32 mouse cellular contexts compared by ENCODE assay signal in genomic region chr2:153899111-153899510, GRCm38 (mm10). TPM values are rescaled to one million over a fixed set of nuclear protein-coding genes. Genes with fewer than 3 reads are reported as not detected.
DNase-seq lines count a peak whose midpoint lies in the region.
"Had no signal": no experiment of that assay in that cellular context is flagged by ENCODE, and none has a peak within 500 bp of the region (broad histone marks: within the 10 kb centered on the region; RNA-seq: fewer than 3 reads in every experiment).

No protein-coding gene starts in this region.

- peak; percentile 29 for DNase-seq in brain, adult 2 months (ENCODE audit: low read depth, low spot score)
- DNase-seq in cerebellum, adult 11 months = peak; percentile 41
- DNase-seq in cerebellum, adult 8-10 months = peak; percentile 36
- peak; percentile 67 to 81 for DNase-seq in cerebellum, postnatal 10 days
- DNase-seq in urinary bladder, adult 2 months (ENCODE audit: low spot score) = no peak
- DNase-seq in adrenal gland, adult 18-20 months (ENCODE audit: low spot score in 2 of 2) = no peak
- no peak for DNase-seq in kidney, adult 18-20 months
- DNase-seq in lung, postnatal 10 days = no peak
- DNase-seq: adrenal gland, postnatal 10 days; gastrocnemius, postnatal 25 days; heart, adult 18-20 months; heart, postnatal 10 days; heart, postnatal 36 days; kidney, adult 2 months had no signal

RNA-seq across cellular contexts. Expression of gene Bpifb6, which starts 1.1 kb away (rescaled TPM):
- 0.07 TPM in 1 of 2 replicates, not detected in the other for polyA plus RNA-seq in urinary bladder, adult 2 months (2012; rRNA removed)
- 1 to 10 TPM in 1 of 2 experiments, not detected in 1; 8.5 TPM for total RNA-seq in adrenal gland, adult 18-20 months (2021)
- total RNA-seq: common myeloid progenitor, adult 5-6 weeks; gastrocnemius, adult 8-10 months; gastrocnemius, postnatal 25 days; heart, adult 18-20 months; heart, postnatal 10 days; heart, postnatal 36 days; MEL had no signal
- polyA plus RNA-seq: C2C12; CD4-positive, CD25-positive, alpha-beta regulatory T cell, adult 4 months; embryonic facial prominence, embryonic 13.5 days; erythroblast, embryonic 14.5 days; forebrain, embryonic 12.5 days; forebrain, embryonic 15.5 days; heart, embryonic 12.5 days; heart, embryonic 15.5 days; hindbrain, embryonic 10.5 days; hindbrain, embryonic 13.5 days; hindbrain, embryonic 16.5 days; intestine, embryonic 15.5 days had no signal

RNA-seq across cellular contexts. Expression of gene Bpifb3, which starts 18.9 kb away (rescaled TPM):
- not detected in 2 replicates for polyA plus RNA-seq in urinary bladder, adult 2 months (2012; rRNA removed)
- total RNA-seq in adrenal gland, adult 18-20 months (2021) = not detected
- total RNA-seq: adrenal gland, postnatal 10 days; adrenal gland, postnatal 4 days; common myeloid progenitor, adult 5-6 weeks; gastrocnemius, adult 8-10 months; gastrocnemius, postnatal 25 days; heart, adult 18-20 months; heart, postnatal 10 days; heart, postnatal 36 days; MEL had no signal
- polyA plus RNA-seq: C2C12; CD4-positive, CD25-positive, alpha-beta regulatory T cell, adult 4 months; embryonic facial prominence, embryonic 13.5 days; erythroblast, embryonic 14.5 days; forebrain, embryonic 12.5 days; forebrain, embryonic 15.5 days; heart, embryonic 12.5 days; heart, embryonic 15.5 days; hindbrain, embryonic 10.5 days; intestine, embryonic 15.5 days; kidney, adult 2 months had no signal

RNA-seq across cellular contexts. Expression of gene Bpifb2, which starts 24.3 kb away (rescaled TPM):
- polyA plus RNA-seq in urinary bladder, adult 2 months (2012; rRNA removed) = not detected in 2 replicates
- total RNA-seq in adrenal gland, adult 18-20 months (2021) = under 1 TPM in 1 of 2 experiments, not detected in 1; 0.17 TPM
- total RNA-seq: common myeloid progenitor, adult 5-6 weeks; gastrocnemius, adult 8-10 months; gastrocnemius, postnatal 25 days; heart, adult 18-20 months; heart, postnatal 10 days; heart, postnatal 36 days; MEL had no signal
- polyA plus RNA-seq: brain, embryonic 14.5 days; C2C12; CD4-positive, CD25-positive, alpha-beta regulatory T cell, adult 4 months; embryonic facial prominence, embryonic 13.5 days; erythroblast, embryonic 14.5 days; forebrain, embryonic 12.5 days; forebrain, embryonic 15.5 days; heart, embryonic 12.5 days; heart, embryonic 15.5 days; hindbrain, embryonic 10.5 days; hindbrain, embryonic 13.5 days; intestine, embryonic 15.5 days; kidney, adult 2 months had no signal

RNA-seq across cellular contexts. Expression of gene Sun5, which starts 28.2 kb away (rescaled TPM):
- not detected in 2 replicates for polyA plus RNA-seq in urinary bladder, adult 2 months (2012; rRNA removed)
- not detected for total RNA-seq in adrenal gland, adult 18-20 months (2021)
- total RNA-seq: adrenal gland, postnatal 10 days; adrenal gland, postnatal 4 days; common myeloid progenitor, adult 5-6 weeks; gastrocnemius, adult 8-10 months; gastrocnemius, postnatal 25 days; heart, adult 18-20 months; heart, postnatal 10 days; heart, postnatal 36 days; MEL had no signal
- polyA plus RNA-seq: brain, embryonic 14.5 days; C2C12; CD4-positive, CD25-positive, alpha-beta regulatory T cell, adult 4 months; embryonic facial prominence, embryonic 13.5 days; erythroblast, embryonic 14.5 days; forebrain, embryonic 12.5 days; forebrain, embryonic 15.5 days; heart, embryonic 12.5 days; heart, embryonic 15.5 days; hindbrain, embryonic 10.5 days; hindbrain, embryonic 13.5 days; hindbrain, embryonic 16.5 days; intestine, embryonic 15.5 days; kidney, adult 2 months had no signal

RNA-seq across cellular contexts. Expression of gene Bpifb4, which starts 38.9 kb away (rescaled TPM):
- not detected in 2 replicates for polyA plus RNA-seq in urinary bladder, adult 2 months (2012; rRNA removed)
- not detected for total RNA-seq in adrenal gland, adult 18-20 months (2021)
- total RNA-seq: adrenal gland, postnatal 10 days; common myeloid progenitor, adult 5-6 weeks; gastrocnemius, adult 8-10 months; gastrocnemius, postnatal 25 days; heart, adult 18-20 months; heart, postnatal 10 days; heart, postnatal 36 days; MEL had no signal
- polyA plus RNA-seq: brain, embryonic 14.5 days; CD4-positive, CD25-positive, alpha-beta regulatory T cell, adult 4 months; embryonic facial prominence, embryonic 13.5 days; erythroblast, embryonic 14.5 days; forebrain, embryonic 12.5 days; forebrain, embryonic 15.5 days; gonadal fat pad, adult 2 months; heart, embryonic 12.5 days; heart, embryonic 15.5 days; hindbrain, embryonic 10.5 days; hindbrain, embryonic 13.5 days; hindbrain, embryonic 16.5 days; intestine, embryonic 15.5 days; kidney, adult 2 months had no signal

Comparison
In these comparisons a context has a peak if more than half of its experiments do, and no peak if none do; other contexts are left out.
1. DNase-seq: peak in brain, adult 2 months (single experiment), cerebellum, adult 11 months (single experiment), cerebellum, adult 8-10 months (single experiment) and cerebellum, postnatal 10 days (2 of 2); none in urinary bladder, adult 2 months (single experiment), adrenal gland, adult 18-20 months (0 of 2), kidney, adult 18-20 months (single experiment) and lung, postnatal 10 days (single experiment).